Mouse (Mus musculus): ENCODE results near the gene Nudt14. TPM values are rescaled to one million over a fixed set of nuclear protein-coding genes. Genes with fewer than 3 reads are reported as not detected.

Nudt14 gene
- polyA plus RNA-seq, 1 experiment from 2014 or later, result 55.9 TPM

DNA sequence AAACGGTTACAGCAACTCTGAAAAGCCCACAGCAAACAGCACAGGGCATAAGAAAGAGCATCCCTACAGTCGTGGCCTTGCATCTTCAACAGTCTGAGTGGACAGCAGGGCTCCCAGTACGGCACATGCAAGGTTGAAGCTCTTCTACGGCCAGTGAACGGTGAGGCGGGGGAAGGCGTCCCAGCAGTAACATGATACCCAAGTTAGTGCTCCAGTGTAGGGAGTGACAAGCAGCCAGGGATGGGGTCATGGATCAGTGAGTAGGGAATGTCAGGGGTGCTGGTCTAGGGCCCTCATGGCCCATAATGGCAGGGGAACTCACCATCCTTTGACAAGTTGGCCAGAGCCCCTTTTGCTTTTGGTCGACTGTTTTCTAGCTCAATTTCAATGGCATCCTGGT is 27.0 kb upstream of the Nudt14 start:
- no peaks in the 10 kb centered on the region for H3K27me3 ChIP-seq
- ChIA-PET POLR2A (no interaction called here), CTCF (interaction anchor here (1.4 kb wide), 1 partner anchor 9 kb away, joined by 5 read pairs; no protein-coding TSS in a partner anchor)
- DNase-seq (ENCODE audit: low read depth, low spot score) (no peak), ATAC-seq (no peak)
- TF ChIP-seq CTCF (IDR thresholded peaks at IDR 0.05), result no peak
- in situ Hi-C loops (cut with MboI; ENCODE audit: low pct_unique_long_range_greater_than_20kb), result no loop called here

DNA sequence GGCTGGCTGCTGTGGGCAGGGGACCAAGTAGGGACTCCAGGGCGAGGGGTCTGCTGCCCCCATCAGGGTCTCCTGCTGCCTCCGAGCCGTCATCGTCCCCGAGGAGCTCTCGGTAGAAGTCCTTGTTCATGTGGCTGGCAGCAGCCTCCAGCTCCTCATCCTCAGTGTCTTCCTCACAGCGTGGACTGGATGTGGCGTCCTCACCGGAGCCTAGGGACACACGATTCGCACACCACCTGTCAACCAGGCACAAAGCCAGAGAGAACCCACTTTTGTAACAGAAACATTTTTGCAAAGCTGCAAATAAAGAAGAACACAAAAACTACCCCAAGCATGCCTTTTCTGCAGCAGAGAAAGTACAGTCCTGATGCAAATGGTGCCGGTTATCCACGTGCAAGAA is 23.9 kb upstream of the Nudt14 start:
- TF ChIP-seq CTCF (IDR thresholded peaks at IDR 0.05), result no peak
- ChIA-PET CTCF (interaction anchor here (1.0 to 2.7 kb wide), 2 partner anchors 11 to 16 kb away, joined by 3 to 6 read pairs; partner anchors contain the start of gene Btbd6), POLR2A (no interaction called here)
- H3K27me3 ChIP-seq, result no peaks in the 10 kb centered on the region
- DNase-seq (ENCODE audit: low read depth, low spot score), result no peak
- ATAC-seq, result no peak
- in situ Hi-C loops (cut with MboI; ENCODE audit: low pct_unique_long_range_greater_than_20kb), result no loop called here

DNA sequence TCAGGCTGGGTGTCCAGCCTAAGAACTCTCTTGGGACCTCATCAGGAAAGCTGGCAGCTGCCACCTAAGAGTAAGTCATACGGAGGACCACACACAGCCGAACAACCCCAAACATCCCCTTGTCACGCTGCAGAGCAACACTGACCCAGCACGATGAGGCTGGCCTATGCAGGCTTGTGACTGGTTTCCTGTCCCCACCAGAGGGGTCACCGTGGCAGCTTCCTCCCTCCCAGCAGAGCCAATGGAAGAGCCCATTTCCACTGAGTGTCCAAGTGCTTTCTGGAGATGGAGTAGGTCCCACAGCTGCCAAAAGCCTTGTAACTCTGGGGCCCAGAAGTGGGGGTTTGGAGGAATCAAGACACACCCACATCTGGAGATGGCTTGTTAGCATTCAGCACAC is 19.9 kb upstream of the Nudt14 start:
- POLR2A ChIA-PET, result interaction anchor here (0.8 kb wide), 1 partner anchor 15 kb away, joined by 3 read pairs; the partner anchor contains the start of gene Btbd6
- no peak for TF ChIP-seq CTCF (IDR thresholded peaks at IDR 0.05)
- ATAC-seq, result no peak
- no peak for DNase-seq (ENCODE audit: low read depth, low spot score)
- H3K27me3 ChIP-seq, result no peaks in the 10 kb centered on the region
- CTCF ChIA-PET, result no interaction called here
- in situ Hi-C loops (cut with MboI; ENCODE audit: low pct_unique_long_range_greater_than_20kb), result no loop called here

DNA sequence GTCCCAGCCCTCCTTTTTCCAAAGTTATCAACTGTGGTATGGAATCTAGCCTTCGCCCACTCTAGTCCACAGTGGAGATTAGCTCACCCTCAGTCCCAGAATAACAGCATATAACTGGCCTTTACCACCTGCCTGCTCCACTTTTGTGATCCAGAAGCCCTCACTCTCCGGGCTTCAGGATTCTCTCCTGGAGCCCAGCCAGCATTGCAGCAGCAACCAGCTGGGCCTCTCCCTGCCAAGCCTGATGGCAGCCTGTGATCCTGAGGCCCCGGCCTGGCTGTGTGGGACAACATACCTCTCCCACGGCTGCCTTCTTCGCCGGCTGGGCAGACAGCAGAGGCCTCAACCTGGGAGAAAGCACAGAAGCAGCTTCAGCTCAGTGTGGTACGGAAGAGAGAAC is 19.5 kb upstream of the Nudt14 start:
- POLR2A ChIA-PET, result interaction anchor here (0.8 kb wide), 1 partner anchor 15 kb away, joined by 3 read pairs; the partner anchor contains the start of gene Btbd6
- ATAC-seq (no peak), DNase-seq (ENCODE audit: low read depth, low spot score) (no peak)
- CTCF ChIA-PET, result no interaction called here
- TF ChIP-seq CTCF (IDR thresholded peaks at IDR 0.05), result no peak
- in situ Hi-C loops (cut with MboI; ENCODE audit: low pct_unique_long_range_greater_than_20kb), result no loop called here
- no peaks in the 10 kb centered on the region for H3K27me3 ChIP-seq

DNA sequence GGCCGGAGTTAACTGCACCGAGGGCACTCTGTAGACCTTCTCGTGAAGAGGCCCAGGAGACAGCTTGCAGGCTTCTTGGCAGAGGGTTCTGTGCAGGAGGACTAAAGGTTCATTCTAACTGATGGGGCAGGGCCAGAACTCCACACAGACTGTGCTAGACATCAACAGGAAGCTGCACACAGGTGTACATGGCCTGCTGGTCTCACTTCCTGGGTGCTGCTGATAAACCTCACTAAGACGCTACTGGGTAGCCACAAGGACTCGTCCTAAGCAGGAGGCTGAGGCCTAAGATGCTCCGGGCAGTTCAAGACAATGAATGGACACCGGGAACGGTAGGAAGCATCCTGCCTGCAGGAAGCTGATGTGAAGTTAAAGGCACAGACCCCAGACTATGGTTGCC is 17.5 kb upstream of the Nudt14 start:
- CTCF ChIA-PET, result interaction anchor here (1.2 to 1.9 kb wide), 2 partner anchors 10 to 16 kb away, joined by 5 to 6 read pairs; partner anchors contain the start of gene Btbd6
- in situ Hi-C loops (cut with MboI; ENCODE audit: low pct_unique_long_range_greater_than_20kb), result no loop called here
- DNase-seq (ENCODE audit: low read depth, low spot score), result no peak
- POLR2A ChIA-PET, result no interaction called here
- no peak for TF ChIP-seq CTCF (IDR thresholded peaks at IDR 0.05)
- no peak for ATAC-seq
- no peaks in the 10 kb centered on the region for H3K27me3 ChIP-seq

DNA sequence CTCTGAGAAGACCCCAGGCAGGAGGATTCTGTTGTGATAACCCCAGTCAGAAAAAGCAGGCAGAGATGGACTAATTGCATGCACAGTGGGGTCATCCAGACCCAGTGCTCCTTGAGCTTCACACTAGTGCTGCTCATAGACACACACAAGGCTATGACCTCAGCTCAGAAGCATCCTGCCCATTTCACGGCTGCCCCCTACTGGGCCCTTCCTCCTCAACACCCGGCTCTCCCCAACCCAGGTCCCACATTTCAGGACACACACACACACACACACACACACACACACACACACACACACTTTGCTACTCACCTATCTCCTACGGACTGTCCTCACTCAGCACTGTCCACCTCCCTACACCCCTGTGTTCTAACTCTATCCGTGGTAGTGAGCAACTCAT is 16.4 kb upstream of the Nudt14 start:
- H3K27me3 ChIP-seq, result no peaks in the 10 kb centered on the region
- POLR2A ChIA-PET, result no interaction called here
- no peak for DNase-seq (ENCODE audit: low read depth, low spot score)
- peak; percentile 69 for ATAC-seq
- no peak for TF ChIP-seq CTCF (IDR thresholded peaks at IDR 0.05)
- CTCF ChIA-PET, result interaction anchor here (0.7 to 3.4 kb wide), 9 partner anchors 8 to 82 kb away, joined by 3 to 12 read pairs (median 4); partner anchors contain the start of gene Btbd6
- in situ Hi-C loops (cut with MboI; ENCODE audit: low pct_unique_long_range_greater_than_20kb), result no loop called here

DNA sequence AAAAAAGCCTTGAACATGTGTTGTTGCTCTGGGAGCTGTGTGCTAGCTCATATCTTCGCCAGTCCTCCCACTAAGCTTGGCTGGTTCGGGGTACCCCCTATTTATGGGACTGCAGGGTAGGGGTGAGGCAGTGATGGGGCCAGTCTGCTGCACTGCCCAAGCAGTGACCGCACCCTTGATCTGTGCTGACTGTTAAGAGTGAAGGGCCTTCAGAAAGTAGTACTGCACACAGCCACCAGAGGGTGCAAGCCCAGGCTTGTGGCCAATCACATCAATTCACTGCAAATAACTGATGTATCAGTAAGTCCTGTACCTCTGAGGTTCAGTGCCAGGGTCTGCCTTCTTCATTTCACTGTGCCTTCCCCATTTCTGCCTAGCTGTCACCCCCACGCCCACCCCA is 13.9 kb upstream of the Nudt14 start:
- in situ Hi-C loops (cut with MboI; ENCODE audit: low pct_unique_long_range_greater_than_20kb), result no loop called here
- ATAC-seq (no peak), DNase-seq (ENCODE audit: low read depth, low spot score) (no peak)
- ChIA-PET CTCF (interaction anchor here (1.0 to 3.4 kb wide), 7 partner anchors 8 to 80 kb away, joined by 3 to 12 read pairs (median 4); no protein-coding TSS in a partner anchor), POLR2A (no interaction called here)
- TF ChIP-seq CTCF (IDR thresholded peaks at IDR 0.05), result no peak
- no peaks in the 10 kb centered on the region for H3K27me3 ChIP-seq

DNA sequence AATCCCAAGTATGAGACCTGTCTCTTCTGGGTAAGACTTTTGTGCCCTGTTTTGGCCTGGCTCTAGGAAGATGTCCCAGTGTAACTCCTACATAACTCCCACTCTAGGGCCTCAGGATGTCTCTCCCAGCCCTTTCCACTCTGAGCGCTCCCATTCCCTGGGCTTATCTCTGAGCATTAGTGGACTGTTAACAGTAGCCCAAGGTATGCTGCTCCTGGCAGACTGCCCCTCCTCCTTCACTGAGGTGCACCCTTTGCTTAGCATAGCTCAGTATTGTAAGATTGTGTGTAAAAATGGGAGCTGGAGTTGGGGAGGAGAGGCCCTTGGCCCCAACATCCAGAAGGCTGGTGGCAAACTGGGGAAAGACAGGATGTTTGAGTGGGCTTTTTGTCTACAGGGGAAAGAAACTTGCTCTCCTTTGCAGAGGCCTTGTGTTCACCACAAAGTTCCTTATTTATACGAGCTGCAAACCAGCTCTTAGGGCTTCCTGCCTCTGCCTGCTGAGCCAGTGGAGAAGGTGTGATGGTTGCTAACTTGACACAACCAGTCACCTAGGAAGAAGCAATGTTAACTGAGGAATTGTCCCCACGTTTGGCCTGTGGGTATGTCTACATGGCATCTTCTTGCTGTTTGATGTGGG is 11.1 kb upstream of the Nudt14 start:
- no peak for TF ChIP-seq CTCF (IDR thresholded peaks at IDR 0.05)
- ChIA-PET CTCF (interaction anchor here (1.4 kb wide), 1 partner anchor 80 kb away, joined by 3 read pairs; no protein-coding TSS in a partner anchor), POLR2A (no interaction called here)
- no peaks in the 10 kb centered on the region for H3K27me3 ChIP-seq
- ATAC-seq (no peak), DNase-seq (ENCODE audit: low read depth, low spot score) (no peak)
- in situ Hi-C loops (cut with MboI; ENCODE audit: low pct_unique_long_range_greater_than_20kb), result no loop called here

DNA sequence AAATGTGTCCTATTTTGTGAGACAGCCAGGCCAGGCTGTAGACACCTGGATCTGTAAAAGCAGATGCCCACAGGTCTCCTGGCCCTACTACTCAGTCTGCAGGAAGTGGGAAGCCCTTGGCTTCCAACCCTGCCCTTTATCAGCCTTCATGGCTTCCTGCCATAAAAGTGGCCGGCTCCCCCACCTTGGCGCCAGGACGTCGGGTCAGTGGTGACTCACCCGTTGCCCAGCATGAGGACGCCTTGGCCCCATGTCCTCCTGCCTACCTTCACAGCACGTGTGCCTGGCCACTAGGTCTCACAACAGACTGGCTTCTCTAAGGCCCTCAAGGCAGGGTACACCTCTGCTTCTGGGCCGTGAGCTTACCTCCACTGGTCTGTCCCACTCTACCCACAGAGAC is 10.5 kb upstream of the Nudt14 start:
- ATAC-seq (peak; percentile 45), DNase-seq (ENCODE audit: low read depth, low spot score) (peak; percentile 54)
- no peak for TF ChIP-seq CTCF (IDR thresholded peaks at IDR 0.05)
- ChIA-PET CTCF (interaction anchor here (1.4 kb wide), 1 partner anchor 79 kb away, joined by 3 read pairs; no protein-coding TSS in a partner anchor), POLR2A (no interaction called here)
- in situ Hi-C loops (cut with MboI; ENCODE audit: low pct_unique_long_range_greater_than_20kb), result no loop called here
- H3K27me3 ChIP-seq, result no peaks in the 10 kb centered on the region

DNA sequence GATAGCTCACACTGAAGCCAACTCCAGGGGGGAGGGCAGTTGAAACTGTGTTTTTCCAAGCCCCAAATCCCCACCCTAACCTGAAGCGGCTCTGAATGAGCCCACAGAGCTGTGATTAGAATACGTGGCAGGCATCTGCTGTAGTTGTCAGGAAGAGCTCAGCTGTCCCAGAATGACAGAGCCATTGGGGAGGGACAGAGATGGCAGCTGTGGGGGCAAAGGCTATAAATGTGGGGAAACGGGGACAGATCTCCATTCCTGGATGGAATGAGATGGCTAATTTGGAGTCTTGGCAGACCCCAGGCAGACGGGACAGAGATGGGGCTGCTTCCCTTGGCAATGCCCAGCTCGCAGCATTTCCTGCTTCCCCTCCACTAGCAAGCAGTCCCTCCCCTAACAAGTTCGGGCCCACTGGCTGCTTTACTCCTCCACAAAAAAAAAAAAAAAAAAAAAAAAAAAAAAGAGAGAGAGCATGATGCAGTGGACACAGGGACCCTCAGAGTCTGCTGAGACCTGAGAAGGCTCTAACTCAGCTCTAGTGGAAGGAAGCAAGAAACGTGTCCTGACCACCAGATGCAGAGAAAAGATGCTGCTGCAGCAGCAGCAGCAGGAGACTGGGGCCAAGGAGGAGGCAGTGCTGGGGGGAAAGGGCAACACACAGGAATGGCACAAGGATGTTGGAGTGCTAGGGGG is 9.4 kb upstream of the Nudt14 start:
- in situ Hi-C loops (cut with MboI; ENCODE audit: low pct_unique_long_range_greater_than_20kb), result no loop called here
- ATAC-seq, result no peak
- POLR2A ChIA-PET, result no interaction called here

DNA sequence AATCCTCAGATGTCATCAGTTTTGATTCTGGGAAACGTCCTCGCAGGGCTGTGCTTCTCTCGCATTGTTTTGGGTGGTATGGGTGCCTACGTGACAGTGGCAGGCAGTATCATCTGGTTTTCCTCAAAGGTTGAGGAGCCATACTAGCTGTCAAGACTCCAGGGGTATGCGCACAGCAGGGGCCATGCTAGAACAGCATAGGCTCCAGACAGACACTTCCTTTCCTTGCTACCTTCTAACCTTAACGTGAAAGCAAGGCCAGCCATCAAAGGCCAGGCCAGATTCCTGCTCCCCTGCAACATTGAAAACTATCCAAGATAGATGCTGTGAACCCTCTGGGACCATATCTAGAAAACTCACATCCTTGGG is 8.8 kb upstream of the Nudt14 start:
- no peaks in the 10 kb centered on the region for H3K27me3 ChIP-seq
- ATAC-seq (no peak), DNase-seq (ENCODE audit: low read depth, low spot score) (no peak)
- CTCF ChIA-PET, result interaction anchor here (1.7 kb wide), 1 partner anchor 8 kb away, joined by 3 read pairs; no protein-coding TSS in a partner anchor
- POLR2A ChIA-PET, result no interaction called here
- in situ Hi-C loops (cut with MboI; ENCODE audit: low pct_unique_long_range_greater_than_20kb), result no loop called here
- no peak for TF ChIP-seq CTCF (IDR thresholded peaks at IDR 0.05)

More for the DNA sequence above, 9.4 kb upstream of the Nudt14 start:
- CTCF ChIA-PET, result no interaction called here
- no peaks in the 10 kb centered on the region for H3K27me3 ChIP-seq
- DNase-seq (ENCODE audit: low read depth, low spot score), result no peak
- TF ChIP-seq CTCF (IDR thresholded peaks at IDR 0.05), result no peak

Measured in Patski (cell line).